Mouse (Mus musculus) liver, adult 2 months (tissue): ENCODE results near the gene Ssh3. TPM values are rescaled to one million over a fixed set of nuclear protein-coding genes. Genes with fewer than 3 reads are reported as not detected.
A peak's percentile ranks its signal among the peaks of the same experiment; 100 is the strongest.

Experiments
- DNase-seq: peaks from one replicate; pipeline ENCODE4 v3.0.0-alpha.2; 2011; ENCODE audit warnings: low read depth, low spot score; ENCODE audit errors: extremely low read depth
- H3K27ac ChIP-seq: fragments of 200-500 bp; replicated peaks from 2 replicates; pipeline ENCODE4 v1.5.1; 2012; ENCODE audit warnings: low read depth, mild to moderate bottlenecking, control low read depth, inconsistent platforms, low read length; ENCODE audit not compliant: insufficient read depth
- H3K27me3 ChIP-seq: fragments of 200-500 bp; 2 replicates; pipeline ENCODE4 v1.6.1; 2012; ENCODE audit warnings: mild to moderate bottlenecking, moderate library complexity, low read length, inconsistent platforms; ENCODE audit not compliant: control insufficient read depth, insufficient read depth
- H3K36me3 ChIP-seq: fragments of 200-500 bp; 2 replicates; pipeline ENCODE4 v1.6.1; 2012; ENCODE audit warnings: low read length, inconsistent platforms; ENCODE audit not compliant: control insufficient read depth, insufficient read depth
- H3K4me1 ChIP-seq: fragments of 200-500 bp; 2 replicates; pipeline ENCODE4 v1.6.1; 2011; ENCODE audit warnings: low read length; ENCODE audit not compliant: control insufficient read depth, insufficient read depth
- H3K4me3 ChIP-seq: fragments of 200-500 bp; 2 replicates; pipeline ENCODE4 v1.5.1; 2011; ENCODE audit warnings: low read depth, mild to moderate bottlenecking, control low read depth, low read length, moderate library complexity; ENCODE audit not compliant: insufficient read depth
- H3K79me2 ChIP-seq: fragments of 200-500 bp; 2 replicates; pipeline ENCODE4 v1.6.1; 2012; ENCODE audit warnings: inconsistent platforms, mild to moderate bottlenecking, low read length, moderate library complexity; ENCODE audit not compliant: control insufficient read depth, insufficient read depth
- H3K9ac ChIP-seq: fragments of 200-500 bp; 2 replicates; pipeline ENCODE4 v1.6.1; 2012; ENCODE audit warnings: low read depth, mild to moderate bottlenecking, control low read depth, inconsistent platforms, low read length
- CTCF ChIP-seq: fragments of 200-500 bp; IDR thresholded peaks from 2 replicates; pipeline ENCODE4 v1.5.1; 2011; ENCODE audit warnings: low read depth, low read length, control low read depth
- POLR2A ChIP-seq: fragments of 200-500 bp; IDR thresholded peaks from 2 replicates; pipeline ENCODE4 v1.6.1; 2011; ENCODE audit warnings: low read length, control low read depth; ENCODE audit not compliant: insufficient read depth; ENCODE audit errors: extremely low read depth
- WGBS: fragments of 180-500 bp; shearing (Covaris S2); methylation state at CpG from one replicate; pipeline ENCODE4 v1.1.7; 2018; 5-methylcytosine and 5-hydroxymethylcytosine counted together
- polyA plus RNA-seq: library from polyadenylated mRNA; depleted of rRNA; stranded (reverse); fragments of >200 nt; gene quantifications from 2 replicates; pipeline ENCODE4 v1.2.3, GENCODE M21; 2012; rRNA removed
- total RNA-seq: library from RNA; depleted of rRNA; stranded (reverse); fragments of >200 nt; gene quantifications from 2 replicates; pipeline ENCODE4 v1.2.3, GENCODE M21; 2014; rRNA removed

The Ssh3 gene
- total RNA-seq (11.5 and 12.1 TPM in 2 replicates), polyA plus RNA-seq (15.3 and 29.2 TPM in 2 replicates)

DNA sequence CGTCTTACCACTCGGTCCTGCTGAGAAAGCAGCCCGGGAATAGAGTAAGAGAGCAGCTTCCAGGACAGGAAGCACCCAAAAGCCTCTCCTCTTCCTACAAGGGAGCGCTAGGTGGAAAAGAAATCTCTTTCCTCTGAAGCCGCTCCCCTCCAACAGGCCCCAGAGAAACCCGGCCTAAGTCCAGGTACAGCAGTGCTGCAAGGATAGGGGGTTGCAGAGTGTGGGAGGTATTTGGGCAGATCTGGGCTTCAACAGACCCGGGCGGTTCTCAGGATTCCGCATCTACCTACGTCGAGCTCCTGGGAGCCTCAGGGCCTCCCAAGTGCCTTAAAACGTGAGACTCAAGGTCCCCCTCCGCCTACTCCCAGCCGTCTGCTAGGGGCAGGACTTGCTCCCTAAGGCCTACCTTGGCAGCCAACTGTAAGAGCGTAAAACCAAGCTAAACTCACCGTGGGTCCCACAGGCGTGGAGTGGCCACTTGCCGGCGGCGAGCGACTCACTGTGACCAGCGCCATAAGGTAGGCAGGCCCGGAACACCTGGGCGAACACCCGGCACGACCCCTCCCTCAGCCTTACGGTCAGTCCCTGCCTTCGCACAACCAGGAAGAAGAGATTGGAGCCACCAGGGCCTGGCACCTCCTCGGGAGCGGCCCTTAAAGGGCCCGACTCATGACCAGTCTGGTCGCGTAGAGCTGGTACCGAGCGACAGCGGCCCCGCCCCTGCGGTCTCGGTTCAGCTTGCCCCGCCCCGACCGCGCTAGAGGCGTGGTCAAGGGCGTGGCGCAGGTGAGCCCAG is at the start of gene Ssh3:
TSS of gene Ssh3 (minus strand) at position 615 of the 796 bp plus-strand sequence.
- Histone ChIP-seq H3K4me1 (peaks cover 5% of the 10 kb centered on the region), H3K9ac (peak within 1 kb of the TSS; percentile 67), H3K27me3 (no peaks in the 10 kb centered on the region), H3K36me3 (no peaks in the 10 kb centered on the region), H3K79me2 (no peaks in the 10 kb centered on the region), H3K27ac (no peak within 1 kb of the TSS), H3K4me3 (peak within 1 kb of the TSS; percentile 78)
- 12% methylated on average over 46 of the region's 46 CpGs for whole genome bisulfite sequencing
- TF ChIP-seq CTCF, result no peak
- no peak for TF ChIP-seq POLR2A
- peak; percentile 80 for DNase-seq

DNA sequence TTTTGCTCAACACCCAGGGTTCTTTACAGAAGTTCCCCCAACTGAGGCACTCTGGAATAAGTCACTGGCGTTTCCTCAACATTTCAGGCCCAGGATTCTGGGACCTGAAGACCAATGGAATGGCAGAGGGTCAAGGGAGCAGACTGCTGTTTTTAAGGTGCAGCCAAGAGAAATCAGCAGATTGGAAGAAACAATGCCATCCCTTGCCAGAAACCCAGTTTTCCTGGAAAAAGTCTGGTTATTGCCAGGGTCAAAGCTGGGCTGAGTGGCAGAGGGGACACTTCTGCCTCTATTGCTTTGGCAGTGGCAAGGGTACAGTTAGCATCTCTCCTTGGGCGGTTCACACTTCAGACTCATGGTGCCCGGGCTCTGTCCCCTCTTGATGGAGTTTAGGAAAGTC is 48.2 kb upstream of the Ssh3 start:
- WGBS, result 42% methylated on average over 3 of the region's 3 CpGs
- Histone ChIP-seq H3K4me1 (peaks cover 15% of the 10 kb centered on the region), H3K36me3 (peaks cover 41% of the 10 kb centered on the region), H3K27ac (no peak overlapping the region), H3K79me2 (no peaks in the 10 kb centered on the region), H3K4me3 (no peak overlapping the region), H3K27me3 (no peaks in the 10 kb centered on the region), H3K9ac (no peak overlapping the region)
- TF ChIP-seq POLR2A, result no peak
- no peak for TF ChIP-seq CTCF
- DNase-seq, result peak; percentile 59

DNA sequence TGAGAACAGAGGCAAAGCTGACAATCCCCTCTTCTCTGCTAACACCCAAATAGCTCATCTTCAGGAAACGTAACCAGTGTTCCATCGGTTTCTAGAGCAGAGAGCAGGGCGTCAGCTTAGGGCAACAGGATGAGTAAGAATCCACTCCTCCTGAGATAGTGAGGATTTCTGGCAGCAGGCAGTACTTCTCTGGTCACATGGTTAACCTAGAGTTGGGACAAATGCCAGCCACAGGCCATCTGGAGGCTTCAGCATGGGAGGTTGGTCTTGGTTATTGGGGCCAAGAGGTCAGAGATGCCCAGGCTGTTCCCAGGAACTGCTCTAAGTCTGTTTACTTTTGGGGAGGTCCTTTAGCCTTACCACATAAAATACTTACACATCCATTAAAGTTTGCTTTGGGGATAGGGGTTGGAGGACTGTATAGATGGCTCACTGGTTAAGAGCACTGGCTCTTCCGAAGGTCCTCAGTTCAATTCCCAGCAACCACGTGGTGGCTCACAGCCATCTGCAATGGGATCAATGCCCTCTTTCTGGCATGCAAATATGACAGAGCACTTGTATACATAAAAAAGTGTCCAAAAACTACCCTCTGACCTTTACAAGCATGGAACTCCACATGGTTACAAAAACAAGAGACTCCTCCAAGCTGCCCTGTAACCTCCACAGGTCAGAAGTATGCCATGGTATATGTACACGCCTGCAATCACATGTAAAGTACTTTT is 46.4 kb upstream of the Ssh3 start:
- peak; percentile 87 for DNase-seq
- H3K27ac ChIP-seq, result peak overlapping the region; percentile 28; the same call in 1 of the 2 replicates
- 12% methylated on average over 6 of the region's 6 CpGs for WGBS
- H3K4me3 ChIP-seq, result no peak overlapping the region
- peaks cover 25% of the 10 kb centered on the region for H3K36me3 ChIP-seq
- H3K4me1 ChIP-seq, result peaks cover 15% of the 10 kb centered on the region
- H3K79me2 ChIP-seq, result no peaks in the 10 kb centered on the region
- TF ChIP-seq POLR2A, result no peak
- TF ChIP-seq CTCF, result no peak
- H3K27me3 ChIP-seq, result no peaks in the 10 kb centered on the region
- H3K9ac ChIP-seq, result no peak overlapping the region

DNA sequence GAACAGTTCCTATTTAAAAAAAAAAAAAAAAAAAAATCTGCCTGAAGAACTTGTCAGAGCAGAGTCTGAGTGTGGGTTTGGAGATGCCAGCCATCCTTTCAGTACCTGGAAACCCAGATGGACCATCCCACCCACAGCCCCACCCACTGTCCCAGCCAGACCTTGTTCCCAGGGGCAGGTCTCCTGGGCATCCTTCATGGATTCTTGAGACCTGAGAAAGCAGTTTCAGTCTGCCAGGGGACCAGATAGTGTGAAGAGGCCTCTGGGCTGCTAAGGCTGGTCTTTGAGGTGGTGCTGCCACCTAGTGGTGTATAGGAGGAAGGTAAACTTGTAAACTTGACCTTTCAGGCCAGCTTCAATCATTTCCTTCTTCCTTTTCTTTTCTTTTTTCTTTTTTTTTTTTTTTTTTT is 40.8 kb upstream of the Ssh3 start:
- H3K79me2 ChIP-seq, result peaks cover 11% of the 10 kb centered on the region
- peaks cover 4% of the 10 kb centered on the region; the same call in 1 of the 2 replicates for H3K4me1 ChIP-seq
- no peak overlapping the region for H3K4me3 ChIP-seq
- H3K36me3 ChIP-seq, result no peaks in the 10 kb centered on the region
- H3K27ac ChIP-seq, result no peak overlapping the region
- no peaks in the 10 kb centered on the region for H3K27me3 ChIP-seq
- H3K9ac ChIP-seq, result no peak overlapping the region
- TF ChIP-seq POLR2A, result no peak
- TF ChIP-seq CTCF, result peak; percentile 75
- DNase-seq, result no peak

DNA sequence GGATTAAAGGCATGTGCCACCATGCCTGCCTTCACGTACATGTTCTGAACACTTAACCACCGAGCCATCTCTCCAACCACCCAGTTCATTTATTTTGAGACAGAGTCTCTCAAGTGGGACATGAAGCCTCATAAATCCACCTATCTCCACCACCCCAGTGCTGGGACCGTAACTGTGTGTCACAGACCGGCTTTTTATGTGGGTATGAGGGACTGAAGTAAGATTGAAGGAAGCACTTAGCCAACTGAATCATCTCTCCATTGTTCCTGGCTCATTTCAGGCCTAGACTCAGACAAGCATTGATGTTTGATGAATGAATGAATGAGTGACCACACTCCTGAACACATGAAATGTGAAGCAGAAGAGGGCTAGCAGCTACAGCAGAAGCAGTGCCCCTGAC is 40.3 kb upstream of the Ssh3 start:
- Histone ChIP-seq H3K79me2 (peaks cover 16% of the 10 kb centered on the region), H3K36me3 (no peaks in the 10 kb centered on the region), H3K27me3 (no peaks in the 10 kb centered on the region), H3K9ac (no peak overlapping the region), H3K27ac (no peak overlapping the region), H3K4me3 (no peak overlapping the region), H3K4me1 (peaks cover 6% of the 10 kb centered on the region; the same call in 1 of the 2 replicates)
- no peak for DNase-seq
- TF ChIP-seq POLR2A (no peak), CTCF (no peak)
- 97% methylated on average over 4 of the region's 4 CpGs for WGBS

DNA sequence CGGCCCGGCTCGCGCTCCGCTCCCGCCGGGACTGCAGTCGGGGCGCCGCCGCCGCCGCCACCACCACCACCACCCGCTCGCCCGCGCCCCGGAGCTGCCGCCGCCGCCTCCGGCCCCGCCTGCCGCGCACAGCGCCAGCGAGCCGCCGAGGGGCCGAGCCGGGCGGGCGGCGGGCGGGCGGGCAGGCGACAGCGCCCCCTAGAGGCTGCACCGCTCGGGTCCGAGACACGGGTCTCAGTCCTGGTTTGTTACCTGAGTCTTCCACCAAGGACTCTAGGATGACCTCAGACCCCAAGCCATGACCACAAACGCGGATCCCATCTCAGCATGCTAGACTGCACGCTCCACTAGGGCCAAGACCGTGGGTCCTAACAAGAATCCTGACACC is 37.2 kb upstream of the Ssh3 start, which contains the start of gene Grk2:
TSS of gene Grk2 (minus strand) at position 33 of the 388 bp plus-strand sequence.
- 9% methylated on average over 44 of the region's 46 CpGs for WGBS
- Histone ChIP-seq H3K9ac (peak within 1 kb of the TSS; percentile 88), H3K36me3 (no peaks in the 10 kb centered on the region), H3K27ac (peak within 1 kb of the TSS; percentile 54), H3K4me3 (peak within 1 kb of the TSS; percentile 79), H3K4me1 (peaks cover 16% of the 10 kb centered on the region), H3K27me3 (no peaks in the 10 kb centered on the region), H3K79me2 (peaks cover 45% of the 10 kb centered on the region)
- DNase-seq, result no peak
- TF ChIP-seq POLR2A, result no peak
- peak; percentile 75 for TF ChIP-seq CTCF
